Mouse (Mus musculus) layer of hippocampus, adult 18-20 months (tissue): ENCODE data around the gene Rab3gap1. TPM values are rescaled to one million over a fixed set of nuclear protein-coding genes. Genes with fewer than 3 reads are reported as not detected.
"Not testable (repeated sequence)": the region's sequence is repeated elsewhere in the genome, so short reads cannot be mapped to it uniquely, and the experiment has no call there.

Experiments used
- DNase-seq, 2 experiments: peaks; one replicate each; pipeline ENCODE4 v3.0.0; 2022; ENCODE audit warnings: low spot score in 2 of 2
- total RNA-seq, 2 experiments: library from RNA; stranded (reverse); gene quantifications; 2 replicates each; pipeline ENCODE4 v1.2.3; 2021

Rab3gap1 gene
- total RNA-seq, 2 experiments from 2014 or later: 75.6 to 76.5 TPM

DNA sequence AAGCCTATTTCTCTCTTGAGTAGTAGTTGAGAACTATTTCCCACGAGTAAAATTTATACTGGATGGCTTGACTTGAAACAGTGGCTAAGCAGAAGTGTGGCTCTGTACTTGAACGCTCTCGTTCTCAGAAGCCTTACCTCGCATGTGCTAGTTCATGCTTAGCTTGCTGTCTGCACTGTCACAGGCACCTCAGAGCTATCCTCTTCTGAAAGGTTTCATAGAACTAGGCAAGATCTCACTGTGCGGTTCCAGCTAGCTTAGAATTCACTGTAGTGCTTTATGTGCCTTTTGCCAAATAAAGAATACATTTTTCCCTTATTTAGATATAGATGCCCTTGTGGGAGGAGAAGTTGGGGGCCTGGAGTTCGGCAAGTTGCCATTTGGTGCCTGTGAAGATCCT, 46.7 kb downstream of the Rab3gap1 start:
- DNase-seq: no peak

DNA sequence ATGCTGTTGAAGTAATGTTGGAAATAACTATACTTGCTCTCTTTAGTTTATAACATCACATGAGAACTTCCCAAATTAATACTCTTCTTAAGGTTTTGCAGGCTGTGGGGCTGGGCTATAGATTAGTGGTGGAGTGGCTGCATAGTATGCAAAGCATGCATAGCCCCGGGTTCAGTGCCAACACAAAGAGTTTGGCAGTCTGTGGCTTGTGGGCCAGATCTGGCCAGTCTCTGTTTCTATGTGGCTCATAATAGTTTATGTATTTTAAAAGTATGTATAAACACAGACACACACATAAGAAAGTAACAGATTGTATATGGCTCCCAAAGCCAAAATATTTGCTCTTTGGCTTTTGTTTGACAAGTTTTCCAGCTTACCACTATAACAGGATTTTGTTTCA, 47.2 kb downstream of the Rab3gap1 start:
- DNase-seq: no peak

DNA sequence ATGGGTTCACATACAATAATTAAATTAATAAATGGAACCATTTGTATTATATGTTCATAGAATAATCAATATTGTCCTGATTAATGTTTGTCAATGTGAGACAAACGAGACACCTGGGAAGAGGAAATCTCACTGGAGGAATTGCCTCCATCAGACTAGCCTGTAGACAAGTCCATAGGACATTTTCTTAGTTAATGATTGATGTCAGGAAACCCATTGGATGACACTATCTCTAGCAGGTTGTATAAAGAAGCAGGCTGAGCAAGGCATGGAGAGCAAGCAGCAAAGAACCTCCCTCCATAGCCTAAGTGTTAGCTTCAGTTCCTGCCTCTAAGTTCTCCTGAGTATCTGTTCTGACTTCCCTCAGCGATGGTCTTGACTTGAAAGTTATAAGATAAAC, 64.8 kb downstream of the Rab3gap1 start:
- no peak for DNase-seq

DNA sequence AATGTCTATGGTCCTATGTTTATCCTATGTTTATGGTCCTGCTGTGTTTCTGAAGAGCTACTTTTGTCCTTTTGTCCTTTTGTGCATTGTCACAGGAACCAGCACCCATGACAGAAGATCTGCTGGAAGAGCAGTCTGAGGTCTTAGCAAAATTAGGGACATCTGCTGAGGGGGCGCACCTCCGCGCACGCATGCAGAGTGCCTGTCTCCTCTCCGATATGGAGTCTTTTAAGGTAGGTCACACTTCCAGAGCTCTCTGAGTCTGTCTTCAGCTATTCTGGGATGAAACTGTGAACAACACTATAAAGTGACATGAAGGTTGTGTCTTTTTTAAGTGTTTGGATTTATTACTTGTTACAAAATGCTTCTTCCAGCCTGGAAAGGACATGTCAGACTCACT, 65.7 kb downstream of the Rab3gap1 start:
- DNase-seq: peak in 1 of 2 experiments; percentile 68

DNA sequence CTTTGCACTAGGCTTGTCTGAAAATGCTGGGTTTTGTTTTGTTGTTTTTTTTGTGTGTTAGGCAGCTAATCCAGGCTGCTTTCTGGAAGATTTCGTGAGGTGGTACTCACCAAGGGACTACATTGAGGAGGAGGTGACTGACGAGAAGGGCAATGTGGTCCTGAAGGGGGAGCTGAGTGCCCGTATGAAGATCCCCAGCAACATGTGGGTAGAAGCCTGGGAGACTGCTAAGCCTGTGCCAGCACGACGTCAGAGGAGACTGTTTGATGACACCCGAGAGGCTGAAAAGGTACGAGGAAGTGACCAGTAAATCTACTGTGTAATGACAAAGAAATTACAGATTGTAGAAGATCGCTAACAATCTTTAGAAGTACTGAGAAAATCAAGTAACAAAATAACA, 68.7 kb downstream of the Rab3gap1 start:
- no peak for DNase-seq

DNA sequence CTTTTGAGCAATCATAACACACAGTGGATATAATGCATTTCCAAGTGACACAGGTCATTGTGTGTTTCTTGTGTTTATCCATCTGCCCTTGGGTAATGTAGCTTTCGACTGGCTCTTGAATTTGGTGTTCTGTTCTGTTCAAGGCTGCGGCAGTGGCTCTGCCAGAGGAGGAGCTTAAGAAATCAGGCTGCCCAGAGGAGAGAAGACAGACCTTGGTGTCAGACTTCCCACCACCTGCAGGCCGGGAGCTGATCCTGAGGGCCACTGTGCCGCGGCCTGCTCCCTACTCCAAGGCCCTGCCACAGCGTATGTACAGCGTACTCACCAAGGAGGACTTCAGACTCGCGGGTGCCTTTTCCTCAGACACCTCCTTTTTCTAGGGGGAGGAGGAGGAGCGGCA, 73.7 kb downstream of the Rab3gap1 start:
- DNase-seq: no peak

DNA sequence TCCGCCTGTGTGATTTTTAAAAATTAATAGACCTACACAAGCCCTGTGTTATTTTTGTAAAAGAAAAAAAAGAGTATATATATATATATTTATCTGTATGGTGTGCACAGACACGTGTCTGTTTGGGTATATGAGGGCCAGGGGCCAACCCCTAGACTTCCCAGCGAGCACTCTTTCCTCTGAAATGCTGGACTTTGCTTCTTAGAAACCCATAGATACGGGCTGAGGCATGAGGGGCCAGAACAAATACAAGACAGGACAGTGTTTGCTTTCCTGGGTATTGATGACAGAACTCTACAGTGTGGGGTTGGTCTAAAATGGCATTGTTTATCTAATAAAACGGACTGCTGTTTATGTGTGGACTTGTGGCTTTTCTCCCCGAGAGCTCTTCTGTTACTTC, 74.9 kb downstream of the Rab3gap1 start:
- no peak for DNase-seq

DNA sequence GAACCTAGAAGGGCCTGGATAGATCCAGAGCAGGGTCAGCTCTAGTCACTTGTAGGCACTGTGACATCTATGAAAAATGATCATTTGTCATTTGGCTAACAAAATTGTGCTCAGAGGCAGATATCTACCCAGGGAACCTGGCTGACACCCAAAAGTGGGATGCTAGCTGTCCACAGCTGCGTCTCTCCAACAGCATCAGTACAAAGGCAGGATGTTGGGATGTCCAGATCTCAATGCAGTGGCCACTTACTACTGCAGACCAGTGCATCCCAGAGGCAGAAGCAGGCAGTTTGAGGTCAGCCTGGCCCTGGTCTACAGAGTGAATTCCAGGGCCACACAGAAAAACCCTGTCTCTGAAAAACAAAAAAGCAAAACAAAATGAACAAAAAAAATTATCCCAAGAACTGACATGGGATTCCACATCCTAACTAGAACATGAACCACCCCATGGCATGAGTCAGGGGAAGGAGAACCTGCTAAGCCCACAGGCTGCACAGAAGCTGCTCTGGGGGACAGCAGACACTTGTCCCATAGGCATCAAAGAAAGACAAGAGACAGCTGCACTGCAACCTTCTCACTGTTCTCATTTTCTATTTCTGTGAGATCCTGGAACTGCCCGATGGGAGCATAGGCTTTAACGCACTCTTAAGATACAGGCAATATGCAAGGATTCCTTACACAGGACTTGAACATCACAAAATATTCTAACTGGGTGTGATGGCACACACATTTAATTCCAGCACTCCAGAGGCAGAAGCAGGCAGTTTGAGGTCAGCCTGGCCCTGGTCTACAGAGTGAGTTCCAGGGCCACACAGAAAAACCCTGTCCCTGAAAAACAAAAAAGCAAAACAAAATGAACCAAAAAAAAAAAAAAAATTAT, 77.4 kb downstream of the Rab3gap1 start:
- no peak for DNase-seq

DNA sequence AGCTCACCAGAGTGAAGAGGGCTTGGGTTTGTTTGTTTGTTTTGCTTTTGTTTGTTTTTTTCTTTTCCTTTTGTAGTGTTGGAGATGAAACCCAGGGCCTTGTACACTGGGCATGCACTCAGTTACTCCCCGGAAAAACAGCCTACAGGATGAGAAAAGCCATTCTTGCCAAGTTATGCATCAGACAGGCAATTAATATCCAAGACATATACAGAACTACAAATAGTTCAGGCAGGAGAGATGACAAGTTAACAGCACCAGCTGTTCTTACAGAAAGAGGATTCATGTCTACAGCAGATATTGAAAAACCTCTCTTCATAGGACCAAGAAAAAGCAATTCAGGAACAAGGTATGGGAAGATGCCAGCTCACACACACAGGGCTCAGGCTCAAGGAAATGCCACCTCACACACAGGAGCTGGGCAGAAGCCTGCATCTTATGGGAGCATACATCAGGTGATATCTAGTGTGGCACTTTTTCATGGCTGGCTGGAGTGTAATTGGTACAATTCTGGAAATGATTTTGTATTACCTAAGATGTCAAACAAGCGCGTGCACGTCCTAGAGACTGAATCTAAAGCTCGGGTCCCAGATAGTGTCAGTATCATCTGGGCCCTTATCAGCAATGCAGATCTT, 78.2 kb downstream of the Rab3gap1 start:
- DNase-seq: no peak

DNA sequence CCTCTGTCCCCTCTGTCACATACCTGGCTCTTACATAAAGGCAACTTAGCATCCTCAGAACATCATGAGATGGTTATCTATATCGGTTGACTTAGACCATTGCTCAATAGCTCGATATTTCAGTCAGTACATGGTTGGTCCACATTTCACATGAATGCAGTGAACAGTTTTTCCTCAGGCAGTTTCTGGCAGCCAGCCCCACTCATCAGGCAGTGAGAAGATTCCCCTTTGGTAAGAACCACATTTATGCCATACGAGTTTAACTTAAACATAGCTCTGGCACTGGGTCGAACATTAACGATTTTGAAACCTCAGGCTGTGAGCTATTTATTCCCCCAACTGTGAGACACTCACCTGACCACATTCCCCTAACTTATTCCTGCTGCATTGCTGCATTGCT, 80.2 kb downstream of the Rab3gap1 start:
- no peak for DNase-seq

DNA sequence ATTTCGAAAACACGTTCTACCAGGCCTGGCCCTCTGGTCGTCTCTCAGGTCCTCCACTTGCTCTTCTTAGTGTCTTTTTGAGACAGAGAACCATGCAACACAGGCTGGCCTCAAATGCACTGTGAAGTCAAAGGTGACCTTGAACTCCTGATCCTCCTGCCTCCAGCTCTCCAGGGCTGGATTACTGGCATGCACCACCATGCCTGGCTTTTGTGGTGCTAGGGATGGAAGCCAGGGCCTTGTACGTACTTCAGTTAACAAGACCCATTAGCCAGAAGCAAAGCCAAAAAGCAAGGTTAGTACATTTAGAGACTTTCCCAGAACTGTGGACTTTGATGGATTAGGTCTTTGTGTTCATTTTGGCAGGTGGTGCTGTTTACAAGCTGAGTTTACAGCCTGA, 83.7 kb downstream of the Rab3gap1 start:
- no peak for DNase-seq

DNA sequence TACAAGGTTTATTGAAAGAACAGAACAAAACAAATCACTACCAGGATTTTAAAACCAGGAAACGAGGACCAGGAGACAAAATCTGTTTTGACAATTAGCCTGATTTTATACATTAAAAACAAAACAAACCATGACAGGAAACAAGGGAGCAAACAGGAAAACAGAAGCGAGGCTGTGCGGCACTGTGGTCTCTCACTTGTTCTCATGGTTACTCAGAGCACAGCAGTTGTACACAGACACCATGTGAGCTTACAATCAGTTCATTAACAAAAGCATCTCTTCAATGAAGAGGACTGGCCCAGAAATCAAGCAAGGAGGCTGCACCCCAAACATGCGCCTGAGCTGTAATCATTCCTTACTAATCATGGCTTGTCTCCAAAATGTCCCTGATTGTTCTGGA, 85.6 kb downstream of the Rab3gap1 start:
- not testable (repeated sequence) for DNase-seq

DNA sequence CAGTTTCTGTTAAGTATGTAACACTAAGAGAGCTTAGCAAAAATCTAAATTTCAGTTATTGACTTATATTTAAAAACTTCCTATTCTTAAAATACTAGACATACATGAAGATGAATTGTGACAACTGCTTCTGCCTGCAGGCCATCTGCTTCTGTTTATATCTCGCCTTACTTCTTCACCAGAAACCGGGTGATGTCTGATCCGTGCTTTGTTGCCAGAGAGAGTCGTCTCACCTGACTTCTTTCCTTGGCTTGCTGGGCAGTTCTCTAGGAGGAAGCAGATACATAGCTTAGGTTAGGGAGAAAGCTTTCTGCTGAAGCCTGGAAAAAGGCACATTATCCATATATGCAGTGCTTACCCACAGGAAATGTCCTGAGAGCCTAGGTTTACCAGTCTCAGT, 86.2 kb downstream of the Rab3gap1 start:
- peak in 1 of 2 experiments; percentile 66 for DNase-seq

DNA sequence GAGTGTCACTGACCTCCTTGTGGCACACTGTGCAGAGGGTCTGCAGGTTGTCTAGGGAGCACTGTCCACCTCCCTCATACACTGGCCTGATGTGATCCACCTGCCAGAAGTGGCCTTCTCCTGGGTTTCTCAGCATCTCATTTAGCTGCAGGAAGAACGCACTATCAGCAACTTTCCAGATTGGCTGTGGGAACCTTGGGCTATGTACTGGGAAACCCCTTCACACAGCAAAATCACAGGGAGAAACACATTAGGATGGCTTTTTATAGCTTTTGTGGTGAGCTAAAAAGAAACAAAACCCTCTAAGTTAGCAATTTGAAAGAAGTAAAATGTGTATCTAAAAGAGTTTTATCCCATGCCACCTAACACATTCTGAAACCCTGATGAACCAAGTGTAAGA, 88.0 kb downstream of the Rab3gap1 start:
- no peak for DNase-seq

DNA sequence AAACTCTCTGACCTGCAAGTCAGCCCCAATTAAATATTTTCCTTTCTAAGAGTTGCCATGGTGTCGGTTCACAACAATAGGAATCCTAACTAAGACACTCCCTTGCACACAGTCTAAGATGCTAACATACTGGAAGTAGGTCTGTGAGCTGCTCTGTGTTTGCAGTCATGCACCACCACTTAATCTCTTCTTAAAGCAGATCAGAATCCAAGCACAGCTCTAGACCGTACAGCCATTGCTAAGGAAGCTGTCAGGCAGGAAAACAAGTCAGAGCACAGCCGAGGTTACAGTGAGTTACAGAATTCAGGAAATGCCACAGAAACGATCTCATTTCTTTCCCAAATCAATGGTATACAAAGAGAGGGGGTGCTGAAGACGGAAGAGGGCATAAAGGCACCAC, 90.2 kb downstream of the Rab3gap1 start:
- DNase-seq: no peak

DNA sequence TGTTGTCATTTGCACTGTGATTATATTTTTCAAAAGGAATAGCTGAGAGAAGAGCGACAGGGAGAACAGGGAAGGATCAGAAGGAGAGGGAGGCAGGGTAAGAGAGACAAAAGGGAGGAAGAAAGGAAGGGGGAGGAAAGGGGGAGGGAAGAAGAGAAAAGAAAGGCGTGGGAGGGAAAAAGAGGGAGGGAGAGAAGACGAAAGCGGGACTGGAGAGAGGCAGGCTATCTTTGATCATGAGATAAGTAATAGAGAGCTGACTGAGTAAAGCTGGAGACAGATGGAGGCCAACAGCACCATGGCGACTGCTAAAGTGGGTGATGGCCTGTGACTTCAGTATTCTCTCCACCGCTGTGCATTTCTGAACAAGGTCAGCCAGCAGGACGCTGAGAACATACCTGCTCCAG, 90.7 kb downstream of the Rab3gap1 start:
- DNase-seq: no peak

DNA sequence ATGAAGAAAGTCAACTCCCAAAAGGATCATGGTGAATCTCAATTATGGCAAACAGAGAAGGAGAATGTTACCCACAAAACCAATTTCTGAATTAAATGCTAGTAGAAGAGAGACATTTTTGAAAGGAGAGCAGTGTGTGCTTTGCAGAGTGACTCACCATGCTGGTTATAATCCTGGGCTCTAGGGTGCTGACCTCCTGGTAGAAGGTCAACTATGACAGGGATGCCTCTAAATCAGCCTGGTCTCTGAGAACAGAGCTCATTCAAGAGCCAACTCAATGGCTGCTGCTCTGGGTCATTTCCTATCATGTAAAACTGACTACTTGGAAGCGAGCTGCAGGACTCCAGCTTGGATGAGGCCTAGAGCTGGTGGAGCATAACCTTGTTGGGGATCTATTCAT, 92.6 kb downstream of the Rab3gap1 start:
- no peak for DNase-seq

DNA sequence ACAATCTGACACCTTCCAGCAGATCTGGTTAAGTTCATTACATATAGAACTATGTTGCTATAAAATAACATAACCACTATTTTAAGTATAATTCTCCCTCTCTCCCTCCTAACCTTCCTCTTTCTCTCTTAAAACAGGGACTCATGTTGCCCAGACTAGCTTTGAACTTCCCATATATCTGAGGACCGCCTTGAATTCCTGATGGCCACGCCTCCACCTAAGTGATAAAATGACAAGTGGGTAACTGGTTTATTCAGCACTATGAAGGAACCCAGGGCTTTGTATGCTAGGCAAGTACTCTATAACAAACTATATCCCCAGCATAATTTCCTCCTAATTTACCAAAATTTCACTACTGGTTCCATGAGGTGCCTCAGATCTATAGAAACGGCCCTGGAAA, 94.8 kb downstream of the Rab3gap1 start:
- DNase-seq: no peak

DNA sequence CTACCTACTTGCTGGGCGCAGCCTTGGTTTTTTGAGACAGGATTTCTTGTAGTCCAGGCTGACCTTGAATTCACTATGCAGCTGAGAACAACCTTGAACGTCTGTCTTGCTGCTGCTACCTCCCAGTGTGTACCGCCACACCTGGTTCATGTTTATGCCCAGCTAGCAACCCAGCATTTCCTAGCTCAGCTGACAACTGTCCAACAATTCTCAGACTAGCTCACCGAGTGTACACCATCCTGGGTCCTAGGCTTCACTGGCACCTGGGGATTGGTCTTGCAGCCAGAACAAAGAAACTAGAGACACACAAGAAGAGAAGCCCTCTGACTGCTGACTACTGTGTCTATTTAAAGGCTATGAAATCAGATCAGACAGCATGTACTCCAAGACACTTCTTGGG, 102.3 kb downstream of the Rab3gap1 start:
- DNase-seq: no peak

DNA sequence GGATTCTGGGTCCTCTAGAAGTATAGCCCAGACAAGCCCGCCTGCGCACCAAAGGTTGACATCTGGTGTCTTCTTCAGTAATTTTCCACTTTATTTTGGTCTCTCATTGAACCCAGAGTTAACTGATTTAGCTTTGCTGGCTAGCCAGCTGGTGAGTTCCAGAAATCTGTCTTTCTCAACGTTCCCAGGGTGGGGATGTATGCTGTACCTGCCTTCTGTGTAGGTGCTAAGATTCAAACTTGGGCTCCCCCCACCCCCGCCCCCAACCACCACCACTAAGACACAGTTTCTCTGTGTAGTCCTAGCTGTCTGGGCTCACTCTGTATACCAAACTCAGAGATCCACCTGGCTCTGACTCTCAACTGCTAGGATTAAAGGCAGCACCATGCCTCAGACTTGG, 105.5 kb downstream of the Rab3gap1 start:
- DNase-seq: no peak

DNA sequence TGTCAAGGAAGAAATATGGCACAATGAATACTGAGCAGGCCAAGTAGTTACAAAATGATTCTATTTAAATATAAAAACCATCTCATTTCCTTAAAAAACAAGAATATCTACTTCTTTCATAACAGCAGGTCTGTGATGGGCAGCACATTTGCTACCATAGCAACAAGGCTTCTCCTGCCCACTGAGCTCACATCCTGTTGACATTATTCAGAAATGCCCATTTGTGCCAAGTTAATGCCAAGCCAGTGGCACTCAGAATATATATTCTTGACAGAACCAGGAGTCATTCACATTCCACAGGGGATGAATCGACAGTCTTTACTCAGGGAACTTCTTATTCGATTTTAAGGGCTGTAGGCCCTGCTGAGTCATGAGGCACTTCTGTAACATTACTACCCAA, 107.1 kb downstream of the Rab3gap1 start:
- peak in 1 of 2 experiments; percentile 62 for DNase-seq

DNA sequence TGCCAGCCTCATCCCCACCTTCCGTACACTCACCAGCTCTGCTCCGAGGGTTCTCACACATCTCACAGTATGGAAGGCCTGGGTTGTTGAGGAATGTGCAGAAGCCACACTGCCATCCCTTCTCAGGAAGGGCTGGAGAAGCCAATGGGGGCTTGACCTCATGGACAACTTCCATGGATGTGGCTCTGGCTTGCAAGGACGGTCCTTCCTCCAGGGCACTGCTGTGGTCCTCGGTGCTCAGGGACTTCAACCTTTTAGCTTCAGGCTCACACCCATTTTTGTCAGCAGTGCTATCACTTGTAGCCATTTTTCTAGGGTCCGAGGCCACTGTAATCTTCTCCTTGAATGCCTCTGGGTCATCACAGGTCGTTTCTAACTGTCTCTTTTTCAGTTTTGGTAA, 107.5 kb downstream of the Rab3gap1 start:
- no peak for DNase-seq

DNA sequence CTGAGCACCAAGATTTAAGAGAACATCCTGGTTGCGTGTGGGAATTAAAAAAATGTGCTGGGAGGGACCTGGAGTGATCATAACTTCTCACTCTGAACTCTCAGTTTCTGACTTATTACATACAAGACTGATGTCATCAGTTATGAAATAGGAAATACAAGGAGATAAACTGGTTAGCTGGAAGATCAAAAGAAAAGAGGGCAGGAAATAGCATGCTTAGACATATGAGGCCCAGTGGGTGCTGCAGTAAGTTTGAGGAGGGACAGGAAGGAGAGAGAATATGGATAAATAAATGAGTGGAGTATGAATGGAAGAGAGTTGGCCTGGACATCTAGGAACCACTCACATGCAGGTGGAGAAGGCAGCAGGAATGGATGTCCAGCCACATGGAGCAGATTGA, 109.6 kb downstream of the Rab3gap1 start:
- no peak for DNase-seq
